7 mouse cellular contexts compared by ENCODE assay signal in genomic region chr2:57238614-57239165, GRCm38 (mm10). TPM values are rescaled to one million over a fixed set of nuclear protein-coding genes. Genes with fewer than 3 reads are reported as not detected.
DNase-seq lines count a peak whose midpoint lies in the region; ATAC-seq and TF ChIP-seq lines count a peak whose summit lies in the region.

No protein-coding gene starts in this region.

- peak; percentile 23 for ATAC-seq in heart, postnatal 0 days (ENCODE audit: insufficient read depth, low read depth)
- peak; percentile 36; the same call in 1 of the 2 replicates for ATAC-seq in liver, postnatal 0 days

- 7% methylated on average over 17 of the region's 17 CpGs for WGBS in heart, postnatal 0 days
- WGBS in liver, postnatal 0 days (ENCODE audit: insufficient replicate concordance): 3% methylated on average over 17 of the region's 17 CpGs
- WGBS in olfactory bulb, adult 2 months: 10% methylated on average over 17 of the region's 17 CpGs

- H3K4me3 ChIP-seq in brown adipose tissue, adult 24 weeks (ENCODE audit: insufficient read depth, low read depth, low read length): peak overlapping the region; percentile 75
- H3K4me3 ChIP-seq in heart, postnatal 0 days (ENCODE audit: low read depth, low read length): peak overlapping the region; percentile 82
- peak overlapping the region; percentile 76 for H3K4me3 ChIP-seq in liver, postnatal 0 days (ENCODE audit: low read depth, low read length)
- peak overlapping the region; percentile 73 for H3K4me3 ChIP-seq in olfactory bulb, adult 2 months (ENCODE audit: insufficient read depth, low read depth, low read length)

- no peak for TF ChIP-seq CTCF in heart, postnatal 0 days (IDR thresholded peaks at IDR 0.05; ENCODE audit: low read depth)
- no peak for TF ChIP-seq CTCF in liver, postnatal 0 days (IDR thresholded peaks at IDR 0.05; ENCODE audit: low read depth)
- TF ChIP-seq CTCF in olfactory bulb, adult 2 months (IDR thresholded peaks at IDR 0.05; ENCODE audit: insufficient read depth, low read depth, low read length): no peak

- no peaks in the 10 kb centered on the region for H3K9me3 ChIP-seq in heart, postnatal 0 days (replicated peaks; ENCODE audit: control insufficient read depth, low read length)
- H3K9me3 ChIP-seq in liver, postnatal 0 days (ENCODE audit: low read length): no peaks in the 10 kb centered on the region

- no peaks in the 10 kb centered on the region for H3K27me3 ChIP-seq in heart, postnatal 0 days (ENCODE audit: control insufficient read depth, insufficient read depth, low read length)
- no peaks in the 10 kb centered on the region for H3K27me3 ChIP-seq in liver, postnatal 0 days (ENCODE audit: insufficient read depth, low read length)

- peak overlapping the region; percentile 87 for H3K9ac ChIP-seq in heart, postnatal 0 days (replicated peaks; ENCODE audit: low read depth, low read length)
- peak overlapping the region; percentile 91 for H3K9ac ChIP-seq in liver, postnatal 0 days (replicated peaks)

- peak overlapping the region; percentile 84 for H3K4me2 ChIP-seq in heart, postnatal 0 days (ENCODE audit: low read depth, low read length)
- H3K4me2 ChIP-seq in liver, postnatal 0 days (ENCODE audit: low read depth, low read length): peak overlapping the region; percentile 92

- H3K27ac ChIP-seq in brown adipose tissue, adult 24 weeks (replicated peaks; ENCODE audit: low read depth, low read length): peak overlapping the region; percentile 85
- peak overlapping the region; percentile 83; the same call in 1 of the 2 replicates for H3K27ac ChIP-seq in heart, postnatal 0 days (ENCODE audit: low read depth)
- H3K27ac ChIP-seq in liver, postnatal 0 days (ENCODE audit: low read depth): peak overlapping the region; percentile 94
- H3K27ac ChIP-seq in olfactory bulb, adult 2 months (ENCODE audit: insufficient read depth, low read depth, low read length): peak overlapping the region; percentile 28; the same call in 1 of the 2 replicates

- H3K4me1 ChIP-seq in brown adipose tissue, adult 24 weeks (ENCODE audit: control insufficient read depth, insufficient read depth, insufficient read length, low read length): peaks cover 4% of the 10 kb centered on the region; the same call in 1 of the 2 replicates
- peaks cover 9% of the 10 kb centered on the region; the same call in 1 of the 2 replicates for H3K4me1 ChIP-seq in heart, postnatal 0 days (ENCODE audit: control insufficient read depth, insufficient read depth)
- peaks cover 11% of the 10 kb centered on the region for H3K4me1 ChIP-seq in liver, postnatal 0 days (ENCODE audit: insufficient read depth)
- H3K4me1 ChIP-seq in olfactory bulb, adult 2 months (ENCODE audit: control insufficient read depth, insufficient read depth, low read length): peaks cover 4% of the 10 kb centered on the region; the same call in 1 of the 2 replicates

- no peaks in the 10 kb centered on the region for H3K36me3 ChIP-seq in heart, postnatal 0 days (replicated peaks; ENCODE audit: control insufficient read depth, insufficient read depth, low read length)
- H3K36me3 ChIP-seq in liver, postnatal 0 days (replicated peaks; ENCODE audit: insufficient read depth, low read length): no peaks in the 10 kb centered on the region

- no peak for TF ChIP-seq POLR2A in olfactory bulb, adult 2 months (IDR thresholded peaks at IDR 0.05; ENCODE audit: insufficient read depth, low read depth, low read length)

- TF ChIP-seq EP300 in heart, postnatal 0 days (IDR thresholded peaks at IDR 0.05; ENCODE audit: low read depth): no peak
- TF ChIP-seq EP300 in liver, postnatal 0 days (IDR thresholded peaks at IDR 0.05; ENCODE audit: low read depth): no peak

- DNase-seq in right cerebral cortex, adult 18-20 months: peak; percentile 35
- DNase-seq in right cerebral cortex, postnatal 10 days (ENCODE audit: low spot score in 2 of 2): no peak
- peak; percentile 17 for DNase-seq in heart, postnatal 0 days (ENCODE audit: low spot score)
- DNase-seq in liver, postnatal 0 days: no peak
- no peak for DNase-seq in layer of hippocampus, postnatal 25 days (ENCODE audit: extremely low spot score in 1 of 2, low spot score in 1 of 2)

RNA-seq across cellular contexts. Expression of gene Gpd2, which starts 1.3 kb away (rescaled TPM):
- polyA plus RNA-seq in brown adipose tissue, adult 24 weeks (2012; ENCODE audit: insufficient read depth, insufficient read length, missing spikeins): 590 and 641 TPM in 2 replicates
- total RNA-seq in heart, postnatal 0 days (2014; rRNA removed; ENCODE audit: low replicate concordance): 9.0 and 17.3 TPM in 2 replicates
- polyA plus RNA-seq in heart, postnatal 0 days (2015; fragmentation: Nextera tagmentation; extraction: Ambion mirVana): 8.4 and 10.6 TPM in 2 replicates
- polyA plus RNA-seq in liver, postnatal 0 days (2015; fragmentation: Nextera tagmentation; extraction: Ambion mirVana): 20.4 and 29.7 TPM in 2 replicates
- not detected in 2 replicates for polyA plus RNA-seq in olfactory bulb, adult 2 months (2012; ENCODE audit: insufficient read depth, insufficient read length, low replicate concordance, missing spikeins)
- 100 to 1,000 TPM; 135 to 138 TPM for total RNA-seq in layer of hippocampus, postnatal 25 days (2021)

Comparison
In these comparisons a context has a peak if more than half of its experiments do, and no peak if none do; other contexts are left out.
1. DNase-seq: peak in right cerebral cortex, adult 18-20 months (single experiment) and heart, postnatal 0 days (single experiment); none in right cerebral cortex, postnatal 10 days (0 of 2), liver, postnatal 0 days (single experiment) and layer of hippocampus, postnatal 25 days (0 of 2).
2. H3K27ac ChIP-seq: peak in every context shown above with its lines; median percentile 94 in liver, postnatal 0 days; 85 in brown adipose tissue, adult 24 weeks; 83 in heart, postnatal 0 days; 28 in olfactory bulb, adult 2 months.
3. Peak in every context shown above with its lines, with median percentiles within 50 percentile points of each other: H3K4me3 ChIP-seq.